Mouse (Mus musculus): ENCODE data around the gene Cacnb1. TPM values are rescaled to one million over a fixed set of nuclear protein-coding genes. Genes with fewer than 3 reads are reported as not detected.
A peak's percentile ranks its signal among the peaks of the same experiment; 100 is the strongest.

The Cacnb1 gene
- polyA plus RNA-seq, 1 experiment from 2014 or later: 51.6 TPM

- no peaks in the 10 kb centered on the region for H3K27me3 ChIP-seq
- peak overlapping the region; percentile 85 for H3K4me2 ChIP-seq
- peak overlapping the region; percentile 98 for H3K27ac ChIP-seq
- peak; percentile 12 for ATAC-seq (ENCODE audit: low FRiP score)
- no peaks in the 10 kb centered on the region for H3K9me3 ChIP-seq
- peak overlapping the region; percentile 98 for H3K9ac ChIP-seq
- peaks cover 40% of the 10 kb centered on the region for H3K36me3 ChIP-seq
- whole genome bisulfite sequencing: 16% methylated on average over 8 of the region's 8 CpGs
- peaks cover 49% of the 10 kb centered on the region for H3K4me1 ChIP-seq (replicated peaks)
- peak overlapping the region; percentile 94 for H3K4me3 ChIP-seq
Observed at GRCm38 (mm10) chr11:98019883-98020610, 2.8 kb downstream of the Cacnb1 start.

- Histone ChIP-seq H3K27ac (peak overlapping the region; percentile 98), H3K36me3 (peaks cover 48% of the 10 kb centered on the region), H3K9ac (peak overlapping the region; percentile 98), H3K4me3 (peak overlapping the region; percentile 94), H3K4me1 (replicated peaks) (peaks cover 49% of the 10 kb centered on the region), H3K4me2 (peak overlapping the region; percentile 85), H3K9me3 (no peaks in the 10 kb centered on the region), H3K27me3 (no peaks in the 10 kb centered on the region)
- ATAC-seq (ENCODE audit: low FRiP score): no peak
- 28% methylated on average over 10 of the region's 10 CpGs for WGBS
Observed at GRCm38 (mm10) chr11:98018858-98019641, 3.8 kb downstream of the Cacnb1 start.

GRCm38 (mm10) chr11:98018222-98018621, 4.6 kb downstream of the Cacnb1 start:
- H3K4me1 ChIP-seq (replicated peaks): peaks cover 44% of the 10 kb centered on the region
- no peak overlapping the region for H3K4me3 ChIP-seq
- H3K36me3 ChIP-seq: peaks cover 56% of the 10 kb centered on the region
- no peak for ATAC-seq (ENCODE audit: low FRiP score)
- H3K27ac ChIP-seq: no peak overlapping the region
- no peaks in the 10 kb centered on the region for H3K27me3 ChIP-seq
- 0 out of 2 replicates have a peak overlapping the region, but pooled peaks have one; percentile 29 for H3K9ac ChIP-seq
- WGBS: 80% methylated on average over 6 of the region's 6 CpGs
- no peak overlapping the region for H3K4me2 ChIP-seq
- no peaks in the 10 kb centered on the region for H3K9me3 ChIP-seq

GRCm38 (mm10) chr11:98016824-98017223, 6.0 kb downstream of the Cacnb1 start:
- no peak overlapping the region for H3K4me3 ChIP-seq
- H3K9me3 ChIP-seq: no peaks in the 10 kb centered on the region
- peaks cover 40% of the 10 kb centered on the region for H3K4me1 ChIP-seq (replicated peaks)
- H3K27me3 ChIP-seq: no peaks in the 10 kb centered on the region
- no peak overlapping the region for H3K9ac ChIP-seq
- no peak for ATAC-seq (ENCODE audit: low FRiP score)
- no peak overlapping the region for H3K4me2 ChIP-seq
- peaks cover 69% of the 10 kb centered on the region for H3K36me3 ChIP-seq
- H3K27ac ChIP-seq: no peak overlapping the region
- WGBS: 74% methylated on average over 4 of the region's 4 CpGs

- H3K4me1 ChIP-seq (replicated peaks): peaks cover 35% of the 10 kb centered on the region
- H3K36me3 ChIP-seq: peaks cover 75% of the 10 kb centered on the region
- 90% methylated on average over 5 of the region's 5 CpGs for whole genome bisulfite sequencing
- ATAC-seq (ENCODE audit: low FRiP score): no peak
- no peaks in the 10 kb centered on the region for H3K9me3 ChIP-seq
- no peak overlapping the region for H3K9ac ChIP-seq
- H3K27ac ChIP-seq: no peak overlapping the region
- H3K27me3 ChIP-seq: no peaks in the 10 kb centered on the region
- no peak overlapping the region for H3K4me2 ChIP-seq
- H3K4me3 ChIP-seq: no peak overlapping the region
Observed at GRCm38 (mm10) chr11:98016177-98016576, 6.7 kb downstream of the Cacnb1 start.

- H3K27me3 ChIP-seq: no peaks in the 10 kb centered on the region
- H3K4me2 ChIP-seq: no peak overlapping the region
- WGBS: 85% methylated on average over 10 of the region's 10 CpGs
- peaks cover 97% of the 10 kb centered on the region for H3K36me3 ChIP-seq
- H3K9me3 ChIP-seq: no peaks in the 10 kb centered on the region
- no peak overlapping the region for H3K9ac ChIP-seq
- H3K27ac ChIP-seq: no peak overlapping the region
- no peak for ATAC-seq (ENCODE audit: low FRiP score)
- peaks cover 2% of the 10 kb centered on the region; the same call in 1 of the 2 replicates for H3K4me1 ChIP-seq (replicated peaks)
- H3K4me3 ChIP-seq: no peak overlapping the region
Observed at GRCm38 (mm10) chr11:98012831-98013230, 10.0 kb downstream of the Cacnb1 start.

- no peak for ATAC-seq (ENCODE audit: low FRiP score)
- no peak overlapping the region for H3K4me2 ChIP-seq
- H3K9me3 ChIP-seq: no peaks in the 10 kb centered on the region
- peaks cover 97% of the 10 kb centered on the region for H3K36me3 ChIP-seq
- H3K9ac ChIP-seq: no peak overlapping the region
- no peaks in the 10 kb centered on the region for H3K4me1 ChIP-seq (replicated peaks)
- WGBS: 71% methylated on average over 8 of the region's 9 CpGs
- no peak overlapping the region for H3K27ac ChIP-seq
- no peaks in the 10 kb centered on the region for H3K27me3 ChIP-seq
- H3K4me3 ChIP-seq: no peak overlapping the region
Observed at GRCm38 (mm10) chr11:98011716-98012115, 11.1 kb downstream of the Cacnb1 start.

- 85% methylated on average over 11 of the region's 11 CpGs for WGBS
- H3K27ac ChIP-seq: no peak overlapping the region
- H3K36me3 ChIP-seq: peaks cover 97% of the 10 kb centered on the region
- H3K9ac ChIP-seq: no peak overlapping the region
- no peak overlapping the region for H3K4me2 ChIP-seq
- no peak for ATAC-seq (ENCODE audit: low FRiP score)
- no peaks in the 10 kb centered on the region for H3K9me3 ChIP-seq
- no peaks in the 10 kb centered on the region for H3K27me3 ChIP-seq
- H3K4me3 ChIP-seq: no peak overlapping the region
- H3K4me1 ChIP-seq (replicated peaks): peaks cover 13% of the 10 kb centered on the region
Observed at GRCm38 (mm10) chr11:98008087-98008486, 14.7 kb downstream of the Cacnb1 start.

GRCm38 (mm10) chr11:98005686-98006085, 17.1 kb downstream of the Cacnb1 start:
- Histone ChIP-seq H3K4me3 (no peak overlapping the region), H3K4me2 (no peak overlapping the region), H3K4me1 (replicated peaks) (peaks cover 33% of the 10 kb centered on the region), H3K9ac (no peak overlapping the region), H3K27me3 (peaks cover 12% of the 10 kb centered on the region), H3K27ac (no peak overlapping the region), H3K36me3 (peaks cover 83% of the 10 kb centered on the region), H3K9me3 (no peaks in the 10 kb centered on the region)
- ATAC-seq (ENCODE audit: low FRiP score): no peak
- WGBS: 85% methylated on average over 10 of the region's 10 CpGs

- 48% methylated on average over 13 of the region's 13 CpGs for WGBS
Observed at GRCm38 (mm10) chr11:98005076-98005475, 17.8 kb downstream of the Cacnb1 start.

GRCm38 (mm10) chr11:98004161-98004560, 18.7 kb downstream of the Cacnb1 start:
- H3K36me3 ChIP-seq: peaks cover 68% of the 10 kb centered on the region

More at GRCm38 (mm10) chr11:98005076-98005475, 17.8 kb downstream of the Cacnb1 start:
- Histone ChIP-seq H3K27me3 (peaks cover 13% of the 10 kb centered on the region), H3K9me3 (no peaks in the 10 kb centered on the region), H3K9ac (no peak overlapping the region), H3K27ac (no peak overlapping the region), H3K4me2 (no peak overlapping the region), H3K4me3 (no peak overlapping the region), H3K36me3 (peaks cover 77% of the 10 kb centered on the region), H3K4me1 (replicated peaks) (peaks cover 36% of the 10 kb centered on the region)
- ATAC-seq (ENCODE audit: low FRiP score): no peak

GRCm38 (mm10) chr11:98003171-98003671, 19.6 kb downstream of the Cacnb1 start:
- H3K4me3 ChIP-seq: no peak overlapping the region
- 0 out of 2 replicates have a peak, but pooled peaks have one; percentile 37 for ATAC-seq (ENCODE audit: low FRiP score)
- H3K4me1 ChIP-seq (replicated peaks): peaks cover 41% of the 10 kb centered on the region
- H3K36me3 ChIP-seq: peaks cover 58% of the 10 kb centered on the region
- H3K4me2 ChIP-seq: no peak overlapping the region
- no peaks in the 10 kb centered on the region for H3K9me3 ChIP-seq
- H3K27ac ChIP-seq: peak overlapping the region; percentile 44; the same call in 1 of the 2 replicates
- H3K9ac ChIP-seq: no peak overlapping the region
- 36% methylated on average over 17 of the region's 17 CpGs for WGBS
- peaks cover 13% of the 10 kb centered on the region for H3K27me3 ChIP-seq

More at GRCm38 (mm10) chr11:98004161-98004560, 18.7 kb downstream of the Cacnb1 start:
- H3K27ac ChIP-seq: peak overlapping the region; percentile 48; the same call in 1 of the 2 replicates
- 74% methylated on average over 8 of the region's 8 CpGs for WGBS
- H3K4me2 ChIP-seq: no peak overlapping the region
- H3K9ac ChIP-seq: no peak overlapping the region
- no peaks in the 10 kb centered on the region for H3K9me3 ChIP-seq
- H3K27me3 ChIP-seq: peaks cover 13% of the 10 kb centered on the region
- H3K4me1 ChIP-seq (replicated peaks): peaks cover 41% of the 10 kb centered on the region
- no peak for ATAC-seq (ENCODE audit: low FRiP score)
- no peak overlapping the region for H3K4me3 ChIP-seq

Data from hindbrain, embryonic 13.5 days (tissue).